Mouse (Mus musculus) liver, postnatal 0 days (tissue): ENCODE measurements around the gene Cyp4f39. TPM values are rescaled to one million over a fixed set of nuclear protein-coding genes. Genes with fewer than 3 reads are reported as not detected.

Source experiments
- ATAC-seq: fragments of 200-750 bp; cut with Nextera tagmentation; 2 replicates; pipeline ENCODE4 v1.8.0; 2017; ENCODE audit warnings: mild to moderate bottlenecking, moderate library complexity
- DNase-seq: peaks from one replicate; pipeline ENCODE4 v3.0.0-alpha.2; 2016
- H3K27ac ChIP-seq: fragments of 300-500 bp; sonication (generic); 2 replicates; pipeline ENCODE4 v1.5.1; 2014; ENCODE audit warnings: antibody characterized with exemption, moderate library complexity, mild to moderate bottlenecking, low read depth
- H3K27me3 ChIP-seq: fragments of 300-500 bp; sonication (generic); 2 replicates; pipeline ENCODE4 v1.6.1; 2014; ENCODE audit warnings: low read length, control low read depth, mixed read lengths; ENCODE audit not compliant: insufficient read depth
- H3K36me3 ChIP-seq: fragments of 300-500 bp; sonication (generic); replicated peaks from 2 replicates; pipeline ENCODE4 v1.6.1; 2014; ENCODE audit warnings: mild to moderate bottlenecking, control low read depth, low read length, moderate library complexity, mixed read lengths; ENCODE audit not compliant: insufficient read depth
- H3K4me1 ChIP-seq: fragments of 300-500 bp; sonication (generic); 2 replicates; pipeline ENCODE4 v1.6.1; 2014; ENCODE audit warnings: antibody characterized with exemption, mild to moderate bottlenecking, control low read depth; ENCODE audit not compliant: insufficient read depth
- H3K4me2 ChIP-seq: fragments of 300-500 bp; sonication (generic); 2 replicates; pipeline ENCODE4 v1.6.1; 2014; ENCODE audit warnings: low read depth, mild to moderate bottlenecking, low read length, moderate library complexity, mixed read lengths
- H3K4me3 ChIP-seq: fragments of 300-500 bp; sonication (generic); 2 replicates; pipeline ENCODE4 v1.5.1; 2014; ENCODE audit warnings: low read depth, low read length
- H3K9ac ChIP-seq: fragments of 300-500 bp; sonication (generic); replicated peaks from 2 replicates; pipeline ENCODE4 v1.6.1; 2014; ENCODE audit warnings: mild to moderate bottlenecking, moderate library complexity
- H3K9me3 ChIP-seq: fragments of 300-500 bp; sonication (generic); 2 replicates; pipeline ENCODE4 v1.6.1; 2016; ENCODE audit warnings: mild to moderate bottlenecking, control low read depth, low read length, mixed read lengths
- CTCF ChIP-seq: sonication (generic); IDR thresholded peaks from 2 replicates; pipeline ENCODE4 v1.5.1; 2016; ENCODE audit warnings: antibody characterized with exemption, low read depth
- EP300 ChIP-seq: IDR thresholded peaks from 2 replicates; pipeline ENCODE4 v1.6.1; 2016; ENCODE audit warnings: antibody characterized with exemption, low read depth, mild to moderate bottlenecking
- WGBS: fragments of 180-500 bp; shearing (Covaris S2); extraction: QIAGEN DNeasy Blood & Tissue Kit; methylation state at CpG from one replicate; pipeline ENCODE4 v1.1.7; 2014; ENCODE audit not compliant: insufficient replicate concordance; 5-methylcytosine and 5-hydroxymethylcytosine counted together
- polyA plus RNA-seq: library from polyadenylated mRNA; unstranded; fragments of >200 nt; fragmentation: Nextera tagmentation; extraction: Ambion mirVana; gene quantifications from 2 replicates; pipeline ENCODE4 v1.2.1, GENCODE M21; 2015

Gene Cyp4f39
- polyA plus RNA-seq, 1 experiment from 2014 or later: 0.32 TPM

- peak overlapping the region; percentile 81 for H3K27ac ChIP-seq
- H3K4me3 ChIP-seq: peak overlapping the region; percentile 37
- 45% methylated on average over 2 of the region's 2 CpGs for WGBS
- TF ChIP-seq CTCF (no peak), EP300 (no peak)
- 0 out of 2 replicates have a peak, but pooled peaks cover 4% of the 10 kb centered on the region for H3K4me1 ChIP-seq
- ATAC-seq (no peak), DNase-seq (no peak)
- peak overlapping the region; percentile 53 for H3K9ac ChIP-seq
- no peaks in the 10 kb centered on the region for H3K9me3 ChIP-seq
- H3K36me3 ChIP-seq: no peaks in the 10 kb centered on the region; the same call in 1 of the 2 replicates
- no peaks in the 10 kb centered on the region for H3K27me3 ChIP-seq
- H3K4me2 ChIP-seq: peak overlapping the region; percentile 52
These were observed 32.5 kb upstream of the Cyp4f39 start for GRCm38 (mm10) chr17:32419989-32420388.

- Histone ChIP-seq H3K4me3 (peak overlapping the region; percentile 37), H3K27me3 (no peaks in the 10 kb centered on the region), H3K36me3 (no peaks in the 10 kb centered on the region; the same call in 1 of the 2 replicates), H3K27ac (peak overlapping the region; percentile 81), H3K4me2 (peak overlapping the region; percentile 52), H3K9me3 (no peaks in the 10 kb centered on the region), H3K9ac (peak overlapping the region; percentile 53), H3K4me1 (0 out of 2 replicates have a peak, but pooled peaks cover 4% of the 10 kb centered on the region)
- DNase-seq (peak; percentile 40), ATAC-seq (peak; percentile 87)
- 66% methylated on average over 8 of the region's 8 CpGs for WGBS
- TF ChIP-seq CTCF: no peak
- no peak for TF ChIP-seq EP300
These were observed 31.7 kb upstream of the Cyp4f39 start for GRCm38 (mm10) chr17:32420781-32421180.

GRCm38 (mm10) chr17:32424034-32424433 lies 28.5 kb upstream of the Cyp4f39 start, which contains the start of gene Pglyrp2:
Pglyrp2 (minus strand) TSS chr17:32424167.
- DNase-seq (no peak), ATAC-seq (no peak)
- Histone ChIP-seq H3K36me3 (no peaks in the 10 kb centered on the region), H3K9me3 (no peaks in the 10 kb centered on the region), H3K9ac (no peak within 1 kb of the TSS), H3K4me3 (no peak within 1 kb of the TSS), H3K27me3 (no peaks in the 10 kb centered on the region), H3K4me2 (no peak within 1 kb of the TSS), H3K4me1 (peaks cover 10% of the 10 kb centered on the region; the same call in 1 of the 2 replicates), H3K27ac (no peak within 1 kb of the TSS)
- TF ChIP-seq CTCF: no peak
- no peak for TF ChIP-seq EP300
- 25% methylated on average over 2 of the region's 2 CpGs for WGBS

GRCm38 (mm10) chr17:32426610-32427009 lies 25.9 kb upstream of the Cyp4f39 start:
- no peak overlapping the region for H3K9ac ChIP-seq
- ATAC-seq (peak; percentile 93), DNase-seq (no peak)
- peaks cover 10% of the 10 kb centered on the region; the same call in 1 of the 2 replicates for H3K4me1 ChIP-seq
- no peak overlapping the region for H3K4me3 ChIP-seq
- H3K4me2 ChIP-seq: no peak overlapping the region
- no peak for TF ChIP-seq CTCF
- no peak for TF ChIP-seq EP300
- H3K9me3 ChIP-seq: no peaks in the 10 kb centered on the region
- H3K27ac ChIP-seq: no peak overlapping the region
- no peaks in the 10 kb centered on the region for H3K36me3 ChIP-seq
- no peaks in the 10 kb centered on the region for H3K27me3 ChIP-seq

GRCm38 (mm10) chr17:32431972-32432371 lies 20.6 kb upstream of the Cyp4f39 start:
- Histone ChIP-seq H3K4me2 (no peak overlapping the region), H3K27me3 (no peaks in the 10 kb centered on the region), H3K4me1 (peaks cover 3% of the 10 kb centered on the region; the same call in 1 of the 2 replicates), H3K9me3 (no peaks in the 10 kb centered on the region), H3K4me3 (no peak overlapping the region), H3K9ac (no peak overlapping the region), H3K36me3 (no peaks in the 10 kb centered on the region), H3K27ac (no peak overlapping the region)
- WGBS: 51% methylated on average over 3 of the region's 3 CpGs
- no peak for DNase-seq
- TF ChIP-seq EP300 (no peak), CTCF (peak; percentile 72)
- ATAC-seq: 0 out of 2 replicates have a peak, but pooled peaks have one; percentile 40

GRCm38 (mm10) chr17:32434324-32434723 lies 18.2 kb upstream of the Cyp4f39 start:
- Histone ChIP-seq H3K9me3 (no peaks in the 10 kb centered on the region), H3K4me1 (no peaks in the 10 kb centered on the region), H3K4me2 (no peak overlapping the region), H3K4me3 (no peak overlapping the region), H3K36me3 (no peaks in the 10 kb centered on the region), H3K27me3 (no peaks in the 10 kb centered on the region), H3K27ac (no peak overlapping the region), H3K9ac (no peak overlapping the region)
- 59% methylated on average over 4 of the region's 4 CpGs for WGBS
- no peak for TF ChIP-seq EP300
- DNase-seq: no peak
- no peak for ATAC-seq

- TF ChIP-seq EP300: no peak
- no peak for TF ChIP-seq CTCF
- ATAC-seq (no peak), DNase-seq (no peak)
- Histone ChIP-seq H3K4me2 (no peak overlapping the region), H3K9ac (no peak overlapping the region), H3K4me3 (no peak overlapping the region), H3K4me1 (no peaks in the 10 kb centered on the region), H3K27me3 (no peaks in the 10 kb centered on the region), H3K36me3 (no peaks in the 10 kb centered on the region), H3K27ac (no peak overlapping the region), H3K9me3 (no peaks in the 10 kb centered on the region)
- WGBS: 69% methylated on average over 5 of the region's 5 CpGs
These were observed 17.4 kb upstream of the Cyp4f39 start for GRCm38 (mm10) chr17:32435151-32435550.
